Mouse (Mus musculus) G1E (cell line): Measurements from ENCODE around the gene Rnf225.
A peak's percentile ranks its signal among the peaks of the same experiment; 100 is the strongest.

Experiments used
- CTCF ChIP-seq: IDR thresholded peaks from 2 replicates; pipeline ENCODE4 v1.5.1; 2012; ENCODE audit warnings: low read depth, low read length, inconsistent platforms, mixed read lengths
- POLR2AphosphoS5 ChIP-seq: IDR thresholded peaks from 2 replicates; pipeline ENCODE4 v1.6.1; 2012; ENCODE audit warnings: low read depth, low read length, inconsistent platforms; ENCODE audit not compliant: insufficient replicate concordance

DNA sequence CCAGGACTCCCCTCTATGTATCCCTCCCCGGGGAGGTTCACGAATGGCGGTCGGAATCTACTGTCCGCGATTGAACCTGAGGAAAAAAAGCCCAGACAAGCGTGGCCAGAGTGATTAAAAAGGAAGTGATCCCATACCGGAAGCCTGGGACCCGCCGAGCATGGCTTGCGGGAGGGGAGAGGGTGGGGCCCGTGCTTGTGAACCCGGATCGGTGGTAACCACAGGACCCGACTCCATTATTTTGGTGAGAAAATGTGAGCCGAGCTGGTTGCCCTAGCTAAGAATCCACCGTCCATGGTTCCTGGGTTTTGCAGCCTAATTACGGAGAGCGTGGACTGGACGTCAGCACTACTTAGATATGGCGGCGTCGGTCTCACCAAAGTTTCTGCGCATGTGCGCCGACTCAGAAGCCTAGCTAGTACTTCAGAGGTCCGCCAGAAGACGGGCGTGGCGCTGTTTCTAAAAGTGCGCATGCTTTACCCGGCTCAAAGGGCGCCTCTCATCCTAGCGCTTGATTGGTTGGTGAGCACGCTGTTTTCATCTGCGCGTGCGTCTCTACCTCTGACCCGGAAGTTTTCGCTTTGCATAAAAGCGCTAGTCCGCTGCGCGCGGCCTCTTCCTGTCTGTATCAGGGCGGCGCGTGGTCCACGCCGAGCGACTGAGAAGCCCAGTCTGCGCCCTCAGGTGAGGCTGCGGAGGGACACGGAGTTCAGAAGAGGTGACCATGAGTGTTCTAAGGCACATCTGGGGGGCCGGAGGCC lies 5.3 kb upstream of the Rnf225 start, which contains the start of gene Rps5:
- TF ChIP-seq CTCF (peak; percentile 60), POLR2AphosphoS5 (peak; percentile 92; the same call in 1 of the 2 replicates)
